ENCODE assay signal across 10 mouse cellular contexts in the genomic region with DNA sequence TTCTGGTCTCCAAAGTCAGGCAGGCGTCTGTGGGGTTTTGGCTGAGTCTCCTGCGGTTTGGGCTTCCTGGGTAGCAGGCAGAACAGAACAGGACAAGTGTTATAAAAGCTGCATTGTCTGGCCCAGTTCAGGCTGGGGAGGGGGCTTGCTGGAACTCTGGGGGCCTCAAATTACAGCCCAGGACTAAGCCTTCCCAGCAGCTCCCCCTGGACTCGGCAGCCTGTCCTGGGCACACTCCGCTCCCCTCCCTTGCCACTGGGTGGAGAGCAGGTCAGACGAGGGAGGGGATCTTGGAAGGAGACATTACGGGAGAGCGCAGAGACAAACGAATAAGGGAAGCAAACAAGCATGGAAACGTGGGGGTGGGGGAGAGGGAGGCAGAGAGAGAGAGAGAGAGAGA. TPM values are rescaled to one million over a fixed set of nuclear protein-coding genes. Genes with fewer than 3 reads are reported as not detected.
DNase-seq lines count a peak whose midpoint lies in the region; ATAC-seq lines count a peak whose summit lies in the region.
"Had no signal": no experiment of that assay in that cellular context is flagged by ENCODE, and none has a peak within 500 bp of the region (broad histone marks: within the 10 kb centered on the region; RNA-seq: fewer than 3 reads in every experiment).

No protein-coding gene starts in this region.

- no peak for DNase-seq in heart, adult 8-10 months (ENCODE audit: low spot score)
- DNase-seq in midbrain, embryonic 11.5 days (ENCODE audit: low spot score, missing footprints), result no peak
- DNase-seq in gastrocnemius, postnatal 10 days, result no peak
- DNase-seq in adrenal gland, postnatal 25 days, result no peak
- no peak for DNase-seq in thymus, postnatal 4 days
- DNase-seq: cerebellum, adult 9-11 months had no signal

- H3K36me3 ChIP-seq in heart, embryonic 13.5 days, result peaks cover 42% of the 10 kb centered on the region
- no peaks in the 10 kb centered on the region for H3K36me3 ChIP-seq in midbrain, embryonic 11.5 days (ENCODE audit: control insufficient read depth, insufficient read depth, low read length)

- WGBS in heart, embryonic 13.5 days, result 28% methylated on average over 9 of the region's 9 CpGs
- WGBS in midbrain, embryonic 11.5 days, result 1% methylated on average over 9 of the region's 9 CpGs

- H3K27ac ChIP-seq in heart, embryonic 13.5 days (replicated peaks), result peak overlapping the region; percentile 90
- no peak overlapping the region for H3K27ac ChIP-seq in midbrain, embryonic 11.5 days (ENCODE audit: low read depth, low read length)

- H3K9me3 ChIP-seq in heart, embryonic 13.5 days, result peaks cover 4% of the 10 kb centered on the region; the same call in 1 of the 2 replicates
- no peaks in the 10 kb centered on the region for H3K9me3 ChIP-seq in midbrain, embryonic 11.5 days (ENCODE audit: control insufficient read depth, low read length)

- H3K27me3 ChIP-seq in heart, embryonic 13.5 days (replicated peaks), result peaks cover 7% of the 10 kb centered on the region
- peaks cover 29% of the 10 kb centered on the region for H3K27me3 ChIP-seq in midbrain, embryonic 11.5 days (ENCODE audit: control insufficient read depth, insufficient read depth, low read length)

- peak overlapping the region; percentile 88 for H3K4me2 ChIP-seq in heart, embryonic 13.5 days
- peak overlapping the region; percentile 99 for H3K4me2 ChIP-seq in midbrain, embryonic 11.5 days

- peak overlapping the region; percentile 89 for H3K4me3 ChIP-seq in heart, embryonic 13.5 days
- 0 out of 2 replicates have a peak overlapping the region, but pooled peaks have one; percentile 6 for H3K4me3 ChIP-seq in midbrain, embryonic 11.5 days (ENCODE audit: low read depth, low read length)

- ATAC-seq in heart, embryonic 13.5 days (ENCODE audit: extremely low read depth, insufficient number of reproducible peaks, low FRiP score, low TSS enrichment), result no peak
- ATAC-seq in common myeloid progenitor, adult 5-6 weeks (replicated peaks; ENCODE audit: low read depth, poor library complexity, severe bottlenecking), result peak; percentile 43; the same call in 1 of the 2 replicates
- ATAC-seq in hematopoietic stem cell, adult 5-6 weeks (replicated peaks in 1 of 2; ENCODE audit: insufficient read depth in 1 of 2, low FRiP score in 2 of 2, low TSS enrichment in 1 of 2, low read depth in 1 of 2, poor library complexity in 2 of 2, severe bottlenecking in 2 of 2), result peak; percentile 8 to 34; a peak in 1 of 4 replicates
- peak; percentile 40; the same call in 1 of the 2 replicates for ATAC-seq in midbrain, embryonic 11.5 days (ENCODE audit: low FRiP score)
- ATAC-seq: activated CD4-positive, CD25-positive, alpha-beta regulatory T cell, adult 4 months had no signal

- peaks cover 51% of the 10 kb centered on the region for H3K4me1 ChIP-seq in heart, embryonic 13.5 days
- peaks cover 21% of the 10 kb centered on the region for H3K4me1 ChIP-seq in midbrain, embryonic 11.5 days (ENCODE audit: control insufficient read depth, insufficient read depth, low read length)

- H3K9ac ChIP-seq in heart, embryonic 13.5 days, result peak overlapping the region; percentile 94
- H3K9ac ChIP-seq in midbrain, embryonic 11.5 days (ENCODE audit: low read length), result 0 out of 2 replicates have a peak overlapping the region, but pooled peaks have one; percentile 40

RNA-seq across cellular contexts. Expression of a gene that starts 3.3 kb away (rescaled TPM):
- polyA plus RNA-seq in heart, embryonic 13.5 days (2015; fragmentation: Nextera tagmentation; extraction: Ambion mirVana), result 11.9 and 12.5 TPM in 2 replicates
- 1 to 10 TPM; 1.7 to 2.2 (median 1.9) TPM for total RNA-seq in heart, adult 8-10 months (2022)
- 8.5 and 9.2 TPM in 2 replicates for total RNA-seq in common myeloid progenitor, adult 5-6 weeks (2017)
- 27.1 and 33.8 TPM in 2 replicates for total RNA-seq in hematopoietic stem cell, adult 5-6 weeks (2017)
- polyA plus RNA-seq in midbrain, embryonic 11.5 days (2014; fragmentation: Nextera tagmentation; extraction: Ambion mirVana), result 24.7 and 25.7 TPM in 2 replicates
- total RNA-seq in gastrocnemius, postnatal 10 days (2021), result 10 to 100 TPM in 1 of 2 experiments, 1 to 10 TPM in 1; 7.2 to 10.0 TPM
- total RNA-seq in adrenal gland, postnatal 25 days (2021), result 2.4 TPM in 1 of 2 replicates, not detected in the other
- polyA plus RNA-seq: activated CD4-positive, CD25-positive, alpha-beta regulatory T cell, adult 4 months had no signal
